Mouse (Mus musculus) embryo, embryonic 11.5 days (tissue): ENCODE results near the gene Mrpl12.

Source experiments
- DNase-seq: peaks from one replicate; pipeline ENCODE4 v3.0.0-alpha.2; 2012; ENCODE audit warnings: low read depth, low spot score

Mrpl12 gene

GRCm38 (mm10) chr11:120484265-120484981 is at the start of gene Mrpl12:
Gene Mrpl12, plus strand, starts transcription at chr11:120484613.
- DNase-seq = peak; percentile 89

- peak; percentile 84 for DNase-seq
These were observed 47.1 kb upstream of the Mrpl12 start, which contains the start of gene Nploc4 for GRCm38 (mm10) chr11:120437152-120437856. Gene Nploc4, minus strand, starts transcription at chr11:120437708.

- no peak for DNase-seq
These were observed 46.5 kb upstream of the Mrpl12 start for GRCm38 (mm10) chr11:120437857-120438385.

GRCm38 (mm10) chr11:120442344-120442743 is 42.1 kb upstream of the Mrpl12 start, which contains the start of gene Tspan10:
Gene Tspan10, plus strand, starts transcription at chr11:120442644.
- no peak for DNase-seq

- no peak for DNase-seq
These were observed 41.6 kb upstream of the Mrpl12 start for GRCm38 (mm10) chr11:120442765-120443280.

GRCm38 (mm10) chr11:120444106-120444505 is 40.3 kb upstream of the Mrpl12 start:
- DNase-seq = no peak

- no peak for DNase-seq
These were observed 38.9 kb upstream of the Mrpl12 start for GRCm38 (mm10) chr11:120445475-120445874.

GRCm38 (mm10) chr11:120447179-120447578 is 37.2 kb upstream of the Mrpl12 start:
- DNase-seq = no peak

GRCm38 (mm10) chr11:120452246-120452645 is 32.2 kb upstream of the Mrpl12 start:
- no peak for DNase-seq

GRCm38 (mm10) chr11:120453306-120453705 is 31.1 kb upstream of the Mrpl12 start, which contains the start of gene Pde6g:
Gene Pde6g, minus strand, starts transcription at chr11:120453500.
- no peak for DNase-seq

- no peak for DNase-seq
These were observed 29.4 kb upstream of the Mrpl12 start for GRCm38 (mm10) chr11:120454965-120455364.

GRCm38 (mm10) chr11:120455413-120455812 is 29.0 kb upstream of the Mrpl12 start:
- no peak for DNase-seq

- no peak for DNase-seq
These were observed 27.0 kb upstream of the Mrpl12 start for GRCm38 (mm10) chr11:120457370-120457769.

GRCm38 (mm10) chr11:120457772-120458751 is 26.4 kb upstream of the Mrpl12 start, which contains the start of the genes Oxld1 and Ccdc137:
Gene Oxld1, minus strand, starts transcription at chr11:120458068.
Gene Ccdc137, plus strand, starts transcription at chr11:120458115.
- peak; percentile 66 for DNase-seq

GRCm38 (mm10) chr11:120458847-120459597 is 25.4 kb upstream of the Mrpl12 start:
- no peak for DNase-seq

GRCm38 (mm10) chr11:120463536-120463935 is 20.9 kb upstream of the Mrpl12 start:
- no peak for DNase-seq

- DNase-seq = no peak
These were observed 20.0 kb upstream of the Mrpl12 start for GRCm38 (mm10) chr11:120464365-120464764.

GRCm38 (mm10) chr11:120465521-120465920 is 18.9 kb upstream of the Mrpl12 start:
- DNase-seq = no peak

- DNase-seq = peak; percentile 99
These were observed 17.2 kb upstream of the Mrpl12 start, which contains the start of gene Arl16 for GRCm38 (mm10) chr11:120467051-120467735. Gene Arl16, minus strand, starts transcription at chr11:120467607.

GRCm38 (mm10) chr11:120467736-120468092 is 16.7 kb upstream of the Mrpl12 start:
- DNase-seq = no peak
